Comparison of ENCODE assay signal across 8 mouse cellular contexts in the genomic region with DNA sequence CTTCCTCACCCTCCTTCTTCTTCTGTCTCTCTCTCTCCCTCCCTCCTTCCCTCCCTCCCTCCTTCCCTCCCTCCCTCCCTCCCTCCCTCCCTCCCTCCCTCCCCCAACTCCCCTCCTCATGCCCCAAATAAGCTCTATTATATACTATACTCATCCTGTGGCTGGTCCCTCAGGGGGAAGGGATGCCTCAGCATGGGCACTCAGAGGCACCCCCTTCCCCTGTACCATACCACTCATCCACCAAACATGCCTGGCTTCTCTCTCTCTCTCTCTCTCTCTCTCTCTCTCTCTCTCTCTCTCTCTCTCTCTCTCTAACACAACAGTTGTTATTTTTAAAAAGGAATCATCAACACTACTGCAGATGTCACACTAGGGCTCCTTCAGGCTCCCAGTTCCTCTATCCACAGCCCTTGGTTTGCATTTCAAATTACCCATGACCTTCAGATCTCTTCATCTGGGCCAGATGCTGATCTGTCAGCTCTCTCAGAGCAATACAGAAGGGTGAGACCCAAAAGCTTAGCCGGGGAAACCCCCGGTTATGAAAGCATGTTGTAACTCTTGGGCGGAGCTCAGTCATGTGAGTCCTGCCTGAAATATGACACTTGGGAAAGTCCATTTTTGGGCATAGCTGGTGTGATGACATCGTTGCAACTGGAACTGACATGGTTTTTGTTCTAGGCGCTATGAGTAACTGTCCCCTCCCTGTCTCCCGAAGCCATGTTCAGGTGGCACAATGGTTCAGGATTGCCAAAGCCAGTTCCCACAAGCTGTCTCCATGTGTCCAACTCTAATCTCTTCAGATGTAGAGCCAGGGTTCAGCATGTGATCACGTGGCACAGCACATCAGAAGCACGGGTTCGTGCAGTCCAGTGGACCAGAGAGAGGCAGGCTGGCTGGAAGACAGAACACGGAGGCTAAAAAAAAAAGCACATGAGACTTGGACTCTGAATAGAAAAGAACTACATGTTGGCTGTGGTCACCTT. TPM values are rescaled to one million over a fixed set of nuclear protein-coding genes. Genes with fewer than 3 reads are reported as not detected.
DNase-seq lines count a peak whose midpoint lies in the region; ATAC-seq and TF ChIP-seq lines count a peak whose summit lies in the region.

No protein-coding gene starts in this region.

- H3K4me2 ChIP-seq in limb, embryonic 15.5 days: peak overlapping the region; percentile 12; the same call in 1 of the 2 replicates

- no peak for TF ChIP-seq POLR2A in cerebellum, adult 2 months (IDR thresholded peaks at IDR 0.05; ENCODE audit: borderline replicate concordance, insufficient read depth, low read length)
- no peak for TF ChIP-seq POLR2A in MEL (IDR thresholded peaks at IDR 0.05; ENCODE audit: control insufficient read depth in 1 of 2, insufficient read depth in 1 of 2, low read depth in 1 of 2, low read length in 2 of 2, poor library complexity in 1 of 2)
- no peak for TF ChIP-seq POLR2A in thymus, adult 2 months (IDR thresholded peaks at IDR 0.05; ENCODE audit: control insufficient read depth, extremely low read depth, insufficient read depth, low read length, poor library complexity)

- H3K4me1 ChIP-seq in cerebellum, adult 2 months (ENCODE audit: control insufficient read depth, insufficient read depth, low read length): peaks cover 8% of the 10 kb centered on the region
- H3K4me1 ChIP-seq in MEL (ENCODE audit: control insufficient read depth in 1 of 2, insufficient read depth in 2 of 2, low read length in 2 of 2): peaks cover 0 to 8% of the 10 kb centered on the region in 2 experiments; a peak in 1 of 4 replicates
- peaks cover 9% of the 10 kb centered on the region for H3K4me1 ChIP-seq in limb, embryonic 15.5 days
- peaks cover 20% of the 10 kb centered on the region for H3K4me1 ChIP-seq in thymus, adult 2 months (replicated peaks; ENCODE audit: control insufficient read depth, insufficient read depth, low read length)

- WGBS in cerebellum, adult 2 months: 64% methylated on average over 10 of the region's 10 CpGs
- WGBS in limb, embryonic 15.5 days: 53% methylated on average over 10 of the region's 10 CpGs
- WGBS in thymus, adult 2 months: 39% methylated on average over 10 of the region's 10 CpGs

- TF ChIP-seq CTCF in cerebellum, adult 2 months (IDR thresholded peaks at IDR 0.05; ENCODE audit: borderline replicate concordance, insufficient read depth, low read depth, low read length): no peak
- no peak for TF ChIP-seq CTCF in MEL (IDR thresholded peaks at IDR 0.05 in 2 of 3, conservative IDR thresholded peaks at IDR 0.05 in 1 of 3; ENCODE audit: control insufficient read depth in 1 of 3, insufficient read depth in 1 of 3, low read depth in 2 of 3, low read length in 3 of 3, poor library complexity in 1 of 3, severe bottlenecking in 1 of 3)
- no peak for TF ChIP-seq CTCF in thymus, adult 2 months (IDR thresholded peaks at IDR 0.05; ENCODE audit: borderline replicate concordance, control insufficient read depth, extremely low read depth, insufficient read depth, low read length, poor library complexity)

- peaks cover 0 to 3% of the 10 kb centered on the region in 2 experiments; a peak in 2 of 4 replicates for H3K36me3 ChIP-seq in MEL (ENCODE audit: control insufficient read depth in 1 of 2, insufficient read depth in 2 of 2, low read length in 2 of 2)
- no peaks in the 10 kb centered on the region for H3K36me3 ChIP-seq in limb, embryonic 15.5 days
- H3K36me3 ChIP-seq in thymus, adult 2 months (ENCODE audit: control insufficient read depth, insufficient read depth, low read length): no peaks in the 10 kb centered on the region

- no peaks in the 10 kb centered on the region for H3K9me3 ChIP-seq in MEL (replicated peaks; ENCODE audit: insufficient read depth, low read length)
- H3K9me3 ChIP-seq in limb, embryonic 15.5 days: no peaks in the 10 kb centered on the region

- peak; percentile 17 to 21 for DNase-seq in cerebellum, postnatal 10 days
- DNase-seq in cerebellum, adult 2 months: no peak
- DNase-seq in MEL (ENCODE audit: low read depth, low spot score): peak; percentile 47
- DNase-seq in gastrocnemius, adult 8-10 months (ENCODE audit: low spot score in 2 of 2): peak; percentile 56 to 60
- peak; percentile 13 for DNase-seq in retina, embryonic 14.5 days (ENCODE audit: low spot score)
- DNase-seq in thymus, adult 2 months: no peak
- no peak for DNase-seq in cerebellum, postnatal 25 days

- ATAC-seq in limb, embryonic 15.5 days (ENCODE audit: insufficient number of reproducible peaks, low FRiP score, low TSS enrichment, low read depth): peak; percentile 68

- no peaks in the 10 kb centered on the region for H3K27me3 ChIP-seq in cerebellum, adult 2 months (ENCODE audit: control insufficient read depth, insufficient read depth, low read length)
- peaks cover 0 to 1% of the 10 kb centered on the region in 2 experiments; a peak in 2 of 4 replicates for H3K27me3 ChIP-seq in MEL (ENCODE audit: control insufficient read depth in 1 of 2, insufficient read depth in 2 of 2, low read length in 2 of 2)
- H3K27me3 ChIP-seq in limb, embryonic 15.5 days: no peaks in the 10 kb centered on the region
- no peaks in the 10 kb centered on the region for H3K27me3 ChIP-seq in thymus, adult 2 months (ENCODE audit: control insufficient read depth, insufficient read depth, low read length)

- no peak for TF ChIP-seq EP300 in MEL (IDR thresholded peaks at IDR 0.05; ENCODE audit: low read depth in 1 of 2, low read length in 2 of 2)

- H3K79me2 ChIP-seq in MEL (ENCODE audit: control insufficient read depth, insufficient read depth, low read length, poor library complexity): no peaks in the 10 kb centered on the region

- no peak for TF ChIP-seq RAD21 in MEL (IDR thresholded peaks at IDR 0.05; ENCODE audit: low read depth, low read length)

- no peak overlapping the region for H3K4me3 ChIP-seq in cerebellum, adult 2 months (replicated peaks; ENCODE audit: insufficient read depth, low read depth, low read length)
- H3K4me3 ChIP-seq in MEL (ENCODE audit: control insufficient read depth in 1 of 2, insufficient read depth in 1 of 2, low read depth in 2 of 2, low read length in 2 of 2): peak overlapping the region in 1 of 2 experiments; percentile 43; a peak in 1 of 4 replicates
- H3K4me3 ChIP-seq in limb, embryonic 15.5 days: no peak overlapping the region
- H3K4me3 ChIP-seq in thymus, adult 2 months (ENCODE audit: control insufficient read depth, insufficient read depth, low read length): no peak overlapping the region

- no peak overlapping the region for H3K27ac ChIP-seq in cerebellum, adult 2 months (ENCODE audit: insufficient read depth, low read length)
- H3K27ac ChIP-seq in MEL (ENCODE audit: control insufficient read depth, low read depth, low read length): peak overlapping the region; percentile 43; the same call in 1 of the 2 replicates
- no peak overlapping the region for H3K27ac ChIP-seq in limb, embryonic 15.5 days
- no peak overlapping the region for H3K27ac ChIP-seq in thymus, adult 2 months (ENCODE audit: control insufficient read depth, insufficient read depth, low read length)

- H3K9ac ChIP-seq in MEL (ENCODE audit: control insufficient read depth, low read depth, low read length, poor library complexity, severe bottlenecking): peak overlapping the region; percentile 15; the same call in 1 of the 2 replicates
- no peak overlapping the region for H3K9ac ChIP-seq in limb, embryonic 15.5 days

TF ChIP-seq in MEL, 35 proteins besides CTCF, POLR2A, EP300 and RAD21:
- TF ChIP-seq MAX (IDR thresholded peaks at IDR 0.05; ENCODE audit: low read length) (no peak), ZKSCAN1 (IDR thresholded peaks at IDR 0.05; ENCODE audit: low read depth, low read length) (no peak), USF1 (IDR thresholded peaks at IDR 0.05; ENCODE audit: low read depth, low read length) (peak; percentile 61; the same call in 1 of the 2 replicates), ETS1 (IDR thresholded peaks at IDR 0.05; ENCODE audit: low read depth, low read length) (peak; percentile 46; the same call in 1 of the 2 replicates)

RNA-seq across cellular contexts. Expression of a gene that starts 26.9 kb away (rescaled TPM):
- polyA plus RNA-seq in cerebellum, adult 2 months (2012; rRNA removed): 45.0 and 56.2 TPM in 2 replicates
- 14.3 and 15.9 TPM in 2 replicates for total RNA-seq in MEL (2012; rRNA removed)
- polyA plus RNA-seq in MEL (2012; ENCODE audit: insufficient read depth in 1 of 2, insufficient read length in 2 of 2, low read depth in 1 of 2, low replicate concordance in 2 of 2, missing spikeins in 1 of 2): 10 to 100 TPM in 1 of 2 experiments, not detected in 1; 23.5 TPM
- total RNA-seq in gastrocnemius, adult 8-10 months (2022): 10 to 100 TPM; 27.4 to 29.4 (median 27.5) TPM
- 103 and 109 TPM in 2 replicates for polyA plus RNA-seq in limb, embryonic 15.5 days (2015; fragmentation: Nextera tagmentation; extraction: Ambion mirVana)
- 343 and 598 TPM in 2 replicates for polyA plus RNA-seq in thymus, adult 2 months (2012; rRNA removed)

Comparison
In these comparisons a context has a peak if more than half of its experiments do, and no peak if none do; other contexts are left out.
1. DNase-seq: peak in cerebellum, postnatal 10 days (2 of 2), MEL (single experiment), gastrocnemius, adult 8-10 months (2 of 2) and retina, embryonic 14.5 days (single experiment); none in cerebellum, adult 2 months (0 of 2), thymus, adult 2 months (single experiment) and cerebellum, postnatal 25 days (0 of 2).